Mouse (Mus musculus) megakaryocyte, embryonic 14.5 days (primary cell): ENCODE results near the gene Bag6.

Source experiments
- FLI1 ChIP-seq: IDR thresholded peaks from 2 replicates; pipeline ENCODE4 v1.6.1; 2012; ENCODE audit warnings: low read length, inconsistent platforms, mixed read lengths
- GATA1 ChIP-seq: IDR thresholded peaks from 3 replicates; pipeline ENCODE4 v1.6.1; 2012; ENCODE audit warnings: mixed read lengths, low read length, inconsistent platforms, borderline replicate concordance

- no peak for TF ChIP-seq GATA1
- TF ChIP-seq FLI1 = no peak
These were observed 37.8 kb upstream of the Bag6 start for GRCm38 (mm10) chr17:35097164-35097655.
